Mouse (Mus musculus): ENCODE measurements at regions not wholly inside any gene's neighbourhood (a gene's known extent, or its start where the extent isn't known, plus 50 kb on each side); places are given as distances from the start of the nearest gene placed in this dataset.

DNA sequence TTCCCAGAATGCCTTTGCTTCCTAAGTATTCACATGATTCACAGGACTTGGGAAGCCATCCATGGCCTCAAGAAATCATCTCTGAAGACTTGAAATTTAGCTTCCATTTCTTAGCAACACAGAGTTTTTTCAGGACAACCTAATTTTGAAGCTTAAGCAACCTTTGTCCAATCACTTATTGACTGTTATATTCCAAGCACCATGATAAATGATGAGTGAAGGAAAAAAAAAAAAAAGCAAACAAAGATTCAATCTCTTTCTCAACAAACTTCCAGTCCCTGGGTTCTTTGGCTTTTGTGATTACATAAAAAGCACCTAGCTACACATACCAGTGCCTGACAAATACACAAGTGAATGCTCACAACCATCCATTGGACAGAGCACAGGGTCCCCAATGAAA lies 169.4 kb upstream of the Lpp start:
- no peaks in the 10 kb centered on the region for H3K4me1 ChIP-seq (replicated peaks; ENCODE audit: control insufficient read depth, insufficient read depth, low read length)
- H3K4me3 ChIP-seq (ENCODE audit: low read depth, low read length), result no peak overlapping the region
- H3K4me2 ChIP-seq (ENCODE audit: low read length), result no peak overlapping the region
- H3K9me3 ChIP-seq (ENCODE audit: control insufficient read depth, low read length), result no peaks in the 10 kb centered on the region
- no peaks in the 10 kb centered on the region for H3K27me3 ChIP-seq (replicated peaks; ENCODE audit: control insufficient read depth, insufficient read depth, low read length)
- H3K9ac ChIP-seq (ENCODE audit: low read length), result no peak overlapping the region
- no peak for DNase-seq (ENCODE audit: low spot score)
- H3K27ac ChIP-seq (ENCODE audit: low read depth), result no peak overlapping the region
- ATAC-seq (replicated peaks; ENCODE audit: low FRiP score, low TSS enrichment, low read depth), result no peak
- no peaks in the 10 kb centered on the region for H3K36me3 ChIP-seq (ENCODE audit: control insufficient read depth, insufficient read depth, low read length)

- 80% methylated on average over 2 of the region's 2 CpGs for WGBS
- Histone ChIP-seq H3K27me3 (replicated peaks; ENCODE audit: control insufficient read depth, insufficient read depth, low read length) (no peaks in the 10 kb centered on the region), H3K9me3 (ENCODE audit: control insufficient read depth, low read length) (no peaks in the 10 kb centered on the region), H3K4me1 (replicated peaks; ENCODE audit: control insufficient read depth, insufficient read depth, low read length) (0 out of 2 replicates have a peak, but pooled peaks cover under 1% of the 10 kb centered on the region), H3K36me3 (ENCODE audit: control insufficient read depth, insufficient read depth, low read length) (no peaks in the 10 kb centered on the region), H3K4me2 (ENCODE audit: low read length) (no peak overlapping the region), H3K4me3 (ENCODE audit: low read depth, low read length) (no peak overlapping the region), H3K9ac (ENCODE audit: low read length) (no peak overlapping the region), H3K27ac (ENCODE audit: low read depth) (no peak overlapping the region)
- DNase-seq (ENCODE audit: low spot score), result no peak
- no peak for ATAC-seq (replicated peaks; ENCODE audit: low FRiP score, low TSS enrichment, low read depth)
These were observed 169.8 kb upstream of the Lpp start for GRCm38 (mm10) chr16:24223527-24223880.

DNA sequence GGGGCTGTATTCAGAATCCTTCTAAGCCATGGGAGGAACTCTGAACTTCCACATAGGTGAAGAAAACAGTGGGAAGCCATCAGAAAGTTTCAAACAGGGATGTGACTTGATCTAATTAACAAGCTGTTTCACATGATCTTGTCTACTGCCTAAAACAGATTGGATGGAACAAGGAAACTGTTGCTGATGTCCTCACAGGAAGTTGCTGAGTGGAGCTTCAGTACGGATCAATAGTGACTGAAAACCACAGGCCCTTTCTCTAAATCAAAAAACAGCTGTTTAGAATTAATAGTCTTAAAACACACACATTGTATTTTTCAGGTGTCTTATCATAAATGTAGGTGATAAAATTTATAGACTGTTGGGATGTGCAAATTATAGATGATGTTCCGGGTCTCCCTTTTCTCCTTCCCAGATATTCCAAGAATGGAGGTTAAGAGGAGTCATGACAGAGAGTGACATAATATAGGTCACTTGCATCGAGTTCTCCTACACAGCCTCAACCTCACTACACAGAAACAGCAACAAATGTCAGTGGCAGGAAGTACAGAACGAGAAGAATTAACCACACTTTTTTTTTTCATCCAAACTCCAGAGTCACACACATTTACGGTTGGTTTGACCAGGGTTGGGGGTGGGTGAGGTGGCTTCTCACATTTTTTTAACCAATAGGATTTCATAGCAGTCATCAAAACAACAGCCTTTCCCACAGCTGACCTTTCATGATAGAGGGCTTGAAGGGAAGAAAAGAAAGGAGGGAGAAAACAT lies 170.4 kb upstream of the Lpp start:
- no peak for DNase-seq (ENCODE audit: low spot score)
- Histone ChIP-seq H3K4me3 (ENCODE audit: low read depth, low read length) (no peak overlapping the region), H3K36me3 (ENCODE audit: control insufficient read depth, insufficient read depth, low read length) (no peaks in the 10 kb centered on the region), H3K4me1 (replicated peaks; ENCODE audit: control insufficient read depth, insufficient read depth, low read length) (0 out of 2 replicates have a peak, but pooled peaks cover 4% of the 10 kb centered on the region), H3K9ac (ENCODE audit: low read length) (no peak overlapping the region), H3K4me2 (ENCODE audit: low read length) (no peak overlapping the region), H3K27ac (ENCODE audit: low read depth) (no peak overlapping the region), H3K9me3 (ENCODE audit: control insufficient read depth, low read length) (no peaks in the 10 kb centered on the region), H3K27me3 (replicated peaks; ENCODE audit: control insufficient read depth, insufficient read depth, low read length) (no peaks in the 10 kb centered on the region)
- no peak for ATAC-seq (replicated peaks; ENCODE audit: low FRiP score, low TSS enrichment, low read depth)
- WGBS, result 64% methylated on average over 5 of the region's 5 CpGs

- Histone ChIP-seq H3K4me1 (replicated peaks; ENCODE audit: control insufficient read depth, insufficient read depth, low read length) (0 out of 2 replicates have a peak, but pooled peaks cover 4% of the 10 kb centered on the region), H3K27me3 (replicated peaks; ENCODE audit: control insufficient read depth, insufficient read depth, low read length) (no peaks in the 10 kb centered on the region), H3K4me3 (ENCODE audit: low read depth, low read length) (no peak overlapping the region), H3K9me3 (ENCODE audit: control insufficient read depth, low read length) (no peaks in the 10 kb centered on the region), H3K4me2 (ENCODE audit: low read length) (no peak overlapping the region), H3K36me3 (ENCODE audit: control insufficient read depth, insufficient read depth, low read length) (no peaks in the 10 kb centered on the region), H3K9ac (ENCODE audit: low read length) (no peak overlapping the region), H3K27ac (ENCODE audit: low read depth) (no peak overlapping the region)
- 76% methylated on average over 3 of the region's 3 CpGs for WGBS
- ATAC-seq (replicated peaks; ENCODE audit: low FRiP score, low TSS enrichment, low read depth) (no peak), DNase-seq (ENCODE audit: low spot score) (no peak)
These were observed 171.3 kb upstream of the Lpp start for GRCm38 (mm10) chr16:24221992-24222391.

DNA sequence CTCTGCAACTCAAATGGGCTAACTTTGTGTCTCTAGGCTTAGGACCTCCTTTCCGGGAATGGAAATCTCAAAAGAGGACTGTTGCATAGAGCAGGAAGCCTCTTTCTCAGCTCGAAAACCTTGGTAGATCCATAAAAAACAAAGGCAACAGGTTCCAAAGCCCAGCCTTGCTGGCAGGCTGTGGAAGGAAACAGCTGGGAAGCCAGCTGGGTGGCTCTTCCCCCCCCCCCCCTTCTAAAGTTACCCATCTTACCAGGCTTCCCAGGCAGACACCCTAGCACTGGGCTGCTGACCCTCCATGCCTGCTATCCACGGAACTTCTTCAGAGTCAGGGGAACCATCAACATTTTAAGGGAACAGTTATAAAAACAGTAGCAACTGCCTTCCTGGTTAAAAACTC lies 172.7 kb upstream of the Lpp start:
- Histone ChIP-seq H3K36me3 (ENCODE audit: control insufficient read depth, insufficient read depth, low read length) (no peaks in the 10 kb centered on the region), H3K4me1 (replicated peaks; ENCODE audit: control insufficient read depth, insufficient read depth, low read length) (0 out of 2 replicates have a peak, but pooled peaks cover 4% of the 10 kb centered on the region), H3K9ac (ENCODE audit: low read length) (no peak overlapping the region), H3K4me2 (ENCODE audit: low read length) (no peak overlapping the region), H3K27ac (ENCODE audit: low read depth) (no peak overlapping the region), H3K4me3 (ENCODE audit: low read depth, low read length) (no peak overlapping the region), H3K27me3 (replicated peaks; ENCODE audit: control insufficient read depth, insufficient read depth, low read length) (no peaks in the 10 kb centered on the region), H3K9me3 (ENCODE audit: control insufficient read depth, low read length) (no peaks in the 10 kb centered on the region)
- 76% methylated on average over 3 of the region's 3 CpGs for WGBS
- ATAC-seq (replicated peaks; ENCODE audit: low FRiP score, low TSS enrichment, low read depth) (no peak), DNase-seq (ENCODE audit: low spot score) (no peak)

- Histone ChIP-seq H3K9me3 (ENCODE audit: control insufficient read depth, low read length) (no peaks in the 10 kb centered on the region), H3K27me3 (replicated peaks; ENCODE audit: control insufficient read depth, insufficient read depth, low read length) (no peaks in the 10 kb centered on the region), H3K9ac (ENCODE audit: low read length) (no peak overlapping the region), H3K4me3 (ENCODE audit: low read depth, low read length) (no peak overlapping the region), H3K36me3 (ENCODE audit: control insufficient read depth, insufficient read depth, low read length) (no peaks in the 10 kb centered on the region), H3K27ac (ENCODE audit: low read depth) (no peak overlapping the region), H3K4me2 (ENCODE audit: low read length) (no peak overlapping the region), H3K4me1 (replicated peaks; ENCODE audit: control insufficient read depth, insufficient read depth, low read length) (0 out of 2 replicates have a peak, but pooled peaks cover 4% of the 10 kb centered on the region)
- DNase-seq (ENCODE audit: low spot score) (no peak), ATAC-seq (replicated peaks; ENCODE audit: low FRiP score, low TSS enrichment, low read depth) (no peak)
- 87% methylated on average over 9 of the region's 9 CpGs for WGBS
These were observed 173.6 kb upstream of the Lpp start for GRCm38 (mm10) chr16:24219691-24220090.

DNA sequence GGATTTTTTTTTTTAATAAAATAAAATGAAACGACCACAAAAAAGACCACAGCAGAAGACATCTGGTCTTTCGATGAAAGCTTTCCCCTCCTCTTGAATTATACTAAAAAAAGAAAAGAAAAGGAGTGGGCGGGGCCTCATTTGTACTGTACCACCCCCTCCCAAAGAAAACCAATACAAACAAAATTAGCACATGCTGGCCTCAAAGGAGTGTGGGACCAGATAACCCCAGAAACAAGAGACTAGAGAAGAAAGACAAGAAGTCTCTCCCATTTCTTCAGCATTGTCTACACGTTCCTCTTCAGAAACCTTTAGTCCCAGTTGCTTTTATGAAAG lies 174.5 kb upstream of the Lpp start:
- 68% methylated on average over 4 of the region's 4 CpGs for WGBS
- no peak for ATAC-seq (replicated peaks; ENCODE audit: low FRiP score, low TSS enrichment, low read depth)
- H3K4me3 ChIP-seq (ENCODE audit: low read depth, low read length), result no peak overlapping the region

DNA sequence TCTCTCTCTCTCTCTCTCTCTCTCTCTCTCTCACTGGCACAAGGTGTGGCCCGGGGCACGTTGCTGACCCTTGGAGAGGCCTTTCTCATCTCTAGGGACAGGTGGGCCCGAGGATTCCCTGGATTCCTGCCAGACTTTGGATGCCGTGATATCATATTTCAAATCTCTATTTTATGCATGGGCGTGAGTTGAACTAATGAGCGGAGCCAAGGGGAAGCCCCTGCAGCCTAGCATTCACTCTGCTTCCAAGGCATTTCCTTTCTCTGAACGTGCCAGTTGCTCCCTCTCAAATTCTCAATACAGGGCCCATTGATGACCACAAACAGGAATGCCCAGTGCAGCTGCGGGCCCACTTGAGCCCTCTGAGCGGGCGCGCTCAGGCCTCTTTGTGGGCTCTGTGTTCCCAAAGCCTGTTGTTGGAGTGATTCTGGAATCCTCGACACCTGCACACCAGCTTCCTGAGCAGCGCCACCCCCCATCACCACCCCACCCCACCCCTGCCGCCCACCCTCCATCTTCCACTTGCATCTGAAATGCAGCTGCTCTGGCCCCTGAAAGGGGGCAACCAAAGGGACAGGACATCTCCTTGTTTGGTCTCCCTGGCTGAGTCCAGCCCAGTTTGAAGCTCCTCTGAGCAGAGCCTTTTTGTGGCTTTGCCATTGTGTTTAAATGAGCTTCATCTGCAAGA lies 175.0 kb upstream of the Lpp start:
- Histone ChIP-seq H3K27ac (ENCODE audit: low read depth) (no peak overlapping the region), H3K4me3 (ENCODE audit: low read depth, low read length) (no peak overlapping the region), H3K36me3 (ENCODE audit: control insufficient read depth, insufficient read depth, low read length) (no peaks in the 10 kb centered on the region), H3K4me2 (ENCODE audit: low read length) (no peak overlapping the region), H3K4me1 (replicated peaks; ENCODE audit: control insufficient read depth, insufficient read depth, low read length) (0 out of 2 replicates have a peak, but pooled peaks cover 4% of the 10 kb centered on the region), H3K27me3 (replicated peaks; ENCODE audit: control insufficient read depth, insufficient read depth, low read length) (no peaks in the 10 kb centered on the region), H3K9me3 (ENCODE audit: control insufficient read depth, low read length) (no peaks in the 10 kb centered on the region), H3K9ac (ENCODE audit: low read length) (no peak overlapping the region)
- DNase-seq (ENCODE audit: low spot score), result no peak
- 41% methylated on average over 14 of the region's 14 CpGs for WGBS
- ATAC-seq (replicated peaks; ENCODE audit: low FRiP score, low TSS enrichment, low read depth), result 0 out of 2 replicates have a peak, but pooled peaks have one; percentile 32

More for the DNA sequence above, 174.5 kb upstream of the Lpp start:
- no peaks in the 10 kb centered on the region for H3K36me3 ChIP-seq (ENCODE audit: control insufficient read depth, insufficient read depth, low read length)
- no peak overlapping the region for H3K9ac ChIP-seq (ENCODE audit: low read length)
- H3K27ac ChIP-seq (ENCODE audit: low read depth), result no peak overlapping the region
- H3K4me1 ChIP-seq (replicated peaks; ENCODE audit: control insufficient read depth, insufficient read depth, low read length), result 0 out of 2 replicates have a peak, but pooled peaks cover 4% of the 10 kb centered on the region
- DNase-seq (ENCODE audit: low spot score), result no peak
- H3K4me2 ChIP-seq (ENCODE audit: low read length), result no peak overlapping the region
- H3K9me3 ChIP-seq (ENCODE audit: control insufficient read depth, low read length), result no peaks in the 10 kb centered on the region
- H3K27me3 ChIP-seq (replicated peaks; ENCODE audit: control insufficient read depth, insufficient read depth, low read length), result no peaks in the 10 kb centered on the region

- no peak for ATAC-seq (replicated peaks; ENCODE audit: low FRiP score, low TSS enrichment, low read depth)
These were observed 176.5 kb upstream of the Lpp start for GRCm38 (mm10) chr16:24216828-24217227.

More at GRCm38 (mm10) chr16:24216828-24217227, 176.5 kb upstream of the Lpp start:
- Histone ChIP-seq H3K9me3 (ENCODE audit: control insufficient read depth, low read length) (no peaks in the 10 kb centered on the region), H3K27me3 (replicated peaks; ENCODE audit: control insufficient read depth, insufficient read depth, low read length) (no peaks in the 10 kb centered on the region), H3K36me3 (ENCODE audit: control insufficient read depth, insufficient read depth, low read length) (no peaks in the 10 kb centered on the region), H3K4me1 (replicated peaks; ENCODE audit: control insufficient read depth, insufficient read depth, low read length) (0 out of 2 replicates have a peak, but pooled peaks cover 4% of the 10 kb centered on the region), H3K4me3 (ENCODE audit: low read depth, low read length) (no peak overlapping the region), H3K9ac (ENCODE audit: low read length) (no peak overlapping the region), H3K27ac (ENCODE audit: low read depth) (no peak overlapping the region), H3K4me2 (ENCODE audit: low read length) (no peak overlapping the region)
- 94% methylated on average over 5 of the region's 5 CpGs for WGBS
- DNase-seq (ENCODE audit: low spot score), result no peak

Measured in intestine, embryonic 14.5 days (tissue).